Mouse (Mus musculus) G1E-ER4 (cell line): Measurements from ENCODE around the gene Ttll10. TPM values are rescaled to one million over a fixed set of nuclear protein-coding genes. Genes with fewer than 3 reads are reported as not detected.

ENCODE experiments used
- GATA1 ChIP-seq: IDR thresholded peaks from one replicate; pipeline ENCODE4 v1.8.0; 2012; ENCODE audit warnings: low read length, inconsistent platforms
- polyA plus RNA-seq: library from polyadenylated mRNA; stranded (reverse); fragments of >175 nt; gene quantifications from 2 replicates; pipeline ENCODE4 v1.2.3, GENCODE M21; 2012

Gene Ttll10
- polyA plus RNA-seq, 1 experiment: not detected

GRCm38 (mm10) chr4:156077499-156078301 lies 18.5 kb upstream of the Ttll10 start:
- TF ChIP-seq GATA1: no peak

GRCm38 (mm10) chr4:156076911-156077382 lies 17.7 kb upstream of the Ttll10 start:
- no peak for TF ChIP-seq GATA1

- TF ChIP-seq GATA1: no peak
These were observed 11.5 kb upstream of the Ttll10 start for GRCm38 (mm10) chr4:156070716-156071115.

DNA sequence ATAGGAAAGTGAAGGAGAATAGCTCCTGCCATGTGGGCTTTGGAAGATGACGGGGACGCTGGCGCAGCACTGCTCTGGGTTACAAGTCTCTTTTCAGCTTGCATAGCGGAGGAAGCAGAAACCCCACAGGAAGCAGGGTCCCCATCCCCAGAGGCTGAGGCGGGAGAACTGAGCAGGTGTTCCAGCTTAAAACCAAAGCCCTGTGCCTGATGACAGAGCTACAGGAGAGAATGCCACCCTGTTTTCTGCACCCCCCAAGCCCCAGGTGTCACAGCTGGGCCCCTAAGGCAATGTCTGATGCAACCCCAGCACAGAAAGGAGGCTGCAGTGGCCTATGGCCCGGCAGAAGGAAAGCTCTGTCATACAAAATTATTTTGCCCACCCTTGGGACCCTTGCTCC lies 11.1 kb upstream of the Ttll10 start:
- TF ChIP-seq GATA1: no peak

DNA sequence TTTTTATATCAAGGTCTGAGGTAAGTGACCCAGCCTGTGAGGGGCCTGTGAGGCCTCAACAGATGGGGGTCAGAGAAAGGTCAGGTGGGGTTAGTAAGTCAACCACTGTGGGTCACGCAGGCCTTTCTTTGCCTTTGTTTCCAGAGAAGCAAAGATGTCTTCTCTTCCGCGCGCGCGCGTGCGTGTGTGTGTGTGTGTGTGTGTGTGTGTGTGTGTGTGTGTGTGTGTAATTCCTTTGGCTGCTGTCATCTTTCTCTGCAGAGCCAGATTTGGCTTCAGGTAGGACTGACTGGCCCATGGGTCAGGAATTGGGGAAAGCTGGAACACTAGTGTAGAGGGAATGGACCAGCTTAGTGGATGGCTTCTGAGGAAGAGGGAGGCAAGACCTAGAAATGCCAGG lies 10.5 kb upstream of the Ttll10 start:
- no peak for TF ChIP-seq GATA1

DNA sequence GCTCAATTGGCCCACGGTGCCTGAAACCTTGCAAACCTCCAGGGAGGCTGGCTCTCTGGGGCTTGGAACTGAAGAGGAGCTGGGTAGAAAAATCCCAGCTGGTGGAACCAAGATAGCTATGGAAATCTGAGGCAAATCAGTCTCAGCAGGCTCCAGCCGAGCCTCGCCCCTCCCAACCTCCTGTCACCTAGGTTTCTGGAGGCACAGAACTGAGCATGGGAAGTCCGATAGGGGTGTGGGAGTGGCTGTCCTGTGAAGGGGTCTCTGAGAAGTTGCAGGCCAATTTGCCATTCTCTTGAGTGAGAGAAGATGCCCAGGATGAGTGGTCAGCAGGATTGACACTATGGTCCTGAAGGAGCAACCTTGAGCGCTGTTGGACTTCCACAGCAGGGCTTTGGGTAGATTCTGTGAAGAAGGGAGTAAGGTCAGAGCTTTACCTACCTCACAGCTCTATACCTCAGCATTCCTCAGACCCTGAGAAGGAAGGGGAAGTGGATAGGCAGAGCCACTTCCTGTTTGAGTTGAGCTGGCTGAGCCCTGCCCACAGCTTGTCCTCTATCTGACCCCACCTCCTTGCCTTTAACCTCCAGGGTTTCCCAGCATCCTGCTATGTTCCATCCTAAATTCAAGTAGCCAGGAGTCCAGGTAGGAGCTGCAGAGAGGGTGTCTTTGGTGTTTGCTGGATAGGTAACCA lies 8.2 kb upstream of the Ttll10 start:
- no peak for TF ChIP-seq GATA1

- no peak for TF ChIP-seq GATA1
These were observed 6.1 kb upstream of the Ttll10 start for GRCm38 (mm10) chr4:156065156-156065894.

DNA sequence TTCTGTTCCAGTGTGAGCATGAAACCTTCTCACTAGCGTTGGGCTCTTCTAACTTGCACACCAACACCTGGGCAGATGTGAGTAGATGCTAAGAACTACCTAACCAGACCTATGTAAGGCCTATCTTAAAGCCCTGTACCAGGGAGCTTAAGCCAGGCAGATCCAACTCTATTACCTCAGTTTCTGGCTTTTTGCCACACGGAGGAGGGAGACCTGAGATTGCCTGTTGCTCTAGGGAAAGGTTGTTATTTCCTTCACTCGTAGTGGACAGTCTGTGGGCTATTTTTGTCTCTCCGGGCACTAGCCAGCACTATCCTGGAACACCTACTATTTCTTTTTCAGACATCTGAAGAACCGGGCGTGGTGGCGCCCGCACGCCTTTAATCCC lies 5.3 kb upstream of the Ttll10 start:
- no peak for TF ChIP-seq GATA1

DNA sequence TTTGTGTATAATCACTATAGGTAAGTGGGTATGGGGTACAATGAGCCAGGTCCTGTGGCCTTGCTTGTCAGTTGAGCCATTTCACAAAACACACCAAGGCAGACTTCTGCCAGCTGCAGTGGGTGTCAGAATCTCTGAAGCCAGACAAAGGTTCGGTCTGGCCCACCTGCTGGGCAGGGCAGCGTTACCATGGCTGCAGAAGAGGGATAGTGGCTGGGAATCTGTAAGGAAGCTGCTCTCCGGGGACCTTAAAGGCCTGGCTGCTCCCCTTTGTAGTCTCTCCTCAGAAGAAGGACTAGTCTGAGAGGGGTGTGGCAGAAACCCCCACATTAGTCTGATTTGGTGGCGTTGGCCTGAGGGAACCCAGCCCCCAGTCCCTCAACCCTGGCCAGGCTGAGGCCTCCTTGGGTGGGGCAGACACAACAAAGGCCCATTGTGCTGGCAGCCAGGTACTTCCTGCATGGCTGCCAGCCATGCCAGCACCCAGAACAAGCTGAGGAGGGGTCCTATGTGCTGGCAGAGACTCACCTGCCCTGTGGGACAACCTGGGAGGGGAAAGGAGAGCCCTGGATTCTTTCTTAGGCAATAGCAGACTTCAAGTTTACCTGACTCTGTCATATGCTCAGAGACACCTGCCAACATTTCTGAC lies 4.8 kb upstream of the Ttll10 start:
- no peak for TF ChIP-seq GATA1

DNA sequence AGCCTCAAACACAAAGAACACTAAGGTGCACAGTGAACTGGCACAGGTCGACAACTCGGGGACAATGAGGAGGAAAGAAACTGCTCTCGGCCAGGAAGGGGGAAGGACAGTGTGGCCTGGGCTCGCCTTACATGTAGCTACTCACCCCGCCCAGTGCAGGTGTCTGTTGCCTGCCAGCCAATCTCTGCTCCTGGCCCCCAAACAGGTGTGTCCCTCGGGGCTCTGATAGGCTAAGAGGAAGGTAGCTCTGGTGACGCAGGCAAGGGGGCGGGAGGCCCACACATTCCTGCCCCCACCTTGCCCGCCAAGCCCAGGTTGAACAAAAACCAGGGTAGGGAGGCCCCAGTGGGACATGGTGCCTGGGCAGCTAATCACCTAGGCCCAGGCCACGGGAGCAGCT lies 499 bp upstream of the Ttll10 start:
- no peak for TF ChIP-seq GATA1

DNA sequence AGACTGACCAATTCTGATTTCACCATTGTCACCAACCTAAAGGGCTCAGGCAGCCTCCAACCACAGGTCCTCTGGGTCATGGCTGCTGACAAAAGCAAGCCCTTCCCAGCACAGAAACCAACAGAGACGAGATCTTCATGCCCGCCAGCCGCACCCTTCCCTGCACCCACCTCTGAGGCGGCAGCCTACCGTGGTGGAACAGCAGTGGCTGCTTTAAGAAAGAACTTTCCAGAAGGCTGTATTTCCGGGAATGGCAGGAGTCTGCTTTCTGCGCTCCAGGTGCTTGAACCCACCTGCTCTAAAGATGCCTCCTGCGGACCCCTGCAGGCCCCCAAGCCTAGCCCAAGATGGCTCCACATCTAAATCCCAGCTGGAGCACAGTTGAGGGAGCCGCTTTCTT lies 388 bp downstream of the Ttll10 start:
- no peak for TF ChIP-seq GATA1

DNA sequence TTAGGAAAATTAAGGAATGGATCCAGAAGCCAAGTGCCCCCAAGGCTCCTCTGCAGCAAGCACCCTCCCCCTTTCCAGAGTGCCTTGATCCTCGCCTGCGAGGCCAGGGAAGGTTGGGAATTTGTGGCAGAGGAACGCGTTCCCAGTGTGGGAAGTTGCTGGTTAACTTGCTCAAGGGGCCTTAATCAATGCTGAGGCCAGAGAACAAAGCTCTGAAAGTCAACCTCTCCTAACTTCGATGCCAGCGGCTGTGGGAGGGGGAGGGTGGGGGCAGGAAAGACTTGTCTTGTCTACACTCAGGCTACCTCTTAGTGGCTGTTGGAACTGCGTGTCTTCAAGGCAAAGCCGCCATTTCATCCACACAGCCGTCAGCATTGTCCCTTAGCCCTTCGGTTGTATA lies 1.5 kb downstream of the Ttll10 start:
- TF ChIP-seq GATA1: no peak

- TF ChIP-seq GATA1: no peak
These were observed 4.0 kb downstream of the Ttll10 start for GRCm38 (mm10) chr4:156055173-156055572.

DNA sequence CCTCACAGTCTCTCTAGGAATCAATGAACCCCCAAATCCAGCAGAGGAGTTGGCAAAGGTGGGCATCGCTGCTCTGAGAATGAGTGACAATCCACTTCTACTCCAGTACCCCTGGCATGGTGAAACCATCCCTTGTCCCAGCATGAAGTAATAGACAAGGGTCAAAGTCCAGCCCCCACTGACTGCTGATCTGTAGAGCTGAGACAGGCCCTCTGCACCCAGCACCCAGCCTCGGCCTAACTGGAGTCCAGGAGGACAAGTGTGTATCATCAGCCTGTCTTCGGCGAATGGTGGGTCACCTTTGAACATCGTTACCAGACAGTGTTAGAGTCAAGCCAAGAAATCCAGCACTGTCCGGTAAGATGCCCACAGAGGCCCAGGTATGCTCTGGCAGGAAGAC lies 4.6 kb downstream of the Ttll10 start:
- no peak for TF ChIP-seq GATA1

DNA sequence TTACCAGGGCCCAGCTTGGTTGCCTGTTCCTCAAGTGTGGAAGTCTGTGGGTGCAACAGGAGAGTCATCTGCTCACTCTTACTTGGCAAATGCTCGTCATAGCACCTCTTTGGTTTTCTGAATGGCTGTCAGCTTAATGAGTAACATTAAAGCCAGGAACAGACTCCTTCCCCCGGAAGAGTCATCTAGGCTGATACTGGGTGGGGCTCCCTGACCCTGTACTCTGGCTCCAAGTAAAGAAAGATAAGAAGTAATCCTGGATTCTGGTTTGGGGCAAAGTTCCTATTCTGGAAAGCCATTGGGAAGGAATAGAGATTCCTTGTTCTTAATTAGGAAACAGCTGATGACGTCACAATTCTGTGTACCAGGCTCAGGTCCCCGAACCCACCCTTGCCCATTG lies 5.1 kb downstream of the Ttll10 start:
- no peak for TF ChIP-seq GATA1

GRCm38 (mm10) chr4:156053113-156053512 lies 6.1 kb downstream of the Ttll10 start:
- no peak for TF ChIP-seq GATA1
